Mouse (Mus musculus) liver, embryonic 14.5 days (tissue): ENCODE results near the gene Rpl10-ps3.

Experiments
- CTCF ChIP-seq: IDR thresholded peaks from 2 replicates; pipeline ENCODE4 v1.5.1; 2016; ENCODE audit warnings: antibody characterized with exemption, low read depth, control low read depth
- EP300 ChIP-seq: IDR thresholded peaks from 2 replicates; pipeline ENCODE4 v1.6.1; 2016; ENCODE audit warnings: antibody characterized with exemption, low read depth

DNA sequence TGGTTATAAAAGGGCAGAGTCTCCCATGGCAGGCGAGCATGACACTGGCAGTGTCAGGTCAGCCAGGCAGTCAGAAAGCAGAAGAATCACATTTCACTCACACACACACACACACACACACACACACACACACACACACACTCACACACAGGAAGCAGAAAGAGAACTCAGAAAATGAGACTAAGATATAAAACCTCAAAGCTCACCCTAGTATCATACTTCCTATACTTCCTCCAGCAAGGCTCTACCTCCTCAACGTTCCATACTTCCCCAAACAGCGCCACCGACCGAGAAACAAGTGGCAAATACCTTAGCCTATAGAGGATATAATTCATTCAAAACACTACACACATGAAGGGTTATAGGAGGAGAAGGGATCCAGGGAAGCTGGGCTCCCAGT is 18.5 kb upstream of the Rpl10-ps3 start:
- no peak for TF ChIP-seq EP300
- TF ChIP-seq CTCF: no peak
